Mouse (Mus musculus) C2C12 (cell line): ENCODE data around the gene Mcm8. TPM values are rescaled to one million over a fixed set of nuclear protein-coding genes. Genes with fewer than 3 reads are reported as not detected.
A peak's percentile ranks its signal among the peaks of the same experiment; 100 is the strongest.

Experiments used
- H3K27me3 ChIP-seq: one replicate; pipeline ENCODE4 v1.6.1; 2011; ENCODE audit not compliant: control insufficient read depth, insufficient read depth, insufficient read length
- H3K36me3 ChIP-seq: one replicate; pipeline ENCODE4 v1.6.1; 2011; ENCODE audit not compliant: control insufficient read depth, insufficient read depth
- H3K4me3 ChIP-seq: one replicate; pipeline ENCODE4 v1.5.1; 2011; ENCODE audit warnings: mild to moderate bottlenecking, control low read depth; ENCODE audit not compliant: poor library complexity, insufficient read depth, severe bottlenecking
- H3K79me2 ChIP-seq: one replicate; pipeline ENCODE4 v1.6.1; 2011; ENCODE audit not compliant: control insufficient read depth, insufficient read depth
- H3K79me3 ChIP-seq: one replicate; pipeline ENCODE4 v1.6.1; 2011; ENCODE audit warnings: low read depth, control low read depth
- H3ac ChIP-seq: one replicate; pipeline ENCODE3; 2011; ENCODE audit warnings: low read depth; ENCODE audit not compliant: control insufficient read depth, insufficient read length
- CEBPB ChIP-seq: IDR thresholded peaks from one replicate; pipeline ENCODE4 v1.6.1; 2011; ENCODE audit warnings: low read depth, mild to moderate bottlenecking, control low read depth, moderate library complexity
- CTCF ChIP-seq: IDR thresholded peaks from one replicate; pipeline ENCODE4 v1.5.1; 2011; ENCODE audit not compliant: control insufficient read depth, insufficient read depth, insufficient read length
- FOSL1 ChIP-seq: IDR thresholded peaks from one replicate; pipeline ENCODE4 v1.8.0; 2011; ENCODE audit warnings: mild to moderate bottlenecking, low read length; ENCODE audit not compliant: poor library complexity, insufficient read depth, severe bottlenecking
- MAX ChIP-seq: IDR thresholded peaks from one replicate; pipeline ENCODE4 v1.6.1; 2011; ENCODE audit warnings: mild to moderate bottlenecking, control low read depth
- MYOD1 ChIP-seq: IDR thresholded peaks from one replicate; pipeline ENCODE4 v1.6.1; 2011; ENCODE audit warnings: low read depth; ENCODE audit not compliant: control insufficient read depth, insufficient read length
- MYOG ChIP-seq: IDR thresholded peaks from one replicate; pipeline ENCODE4 v1.6.1; 2011; ENCODE audit not compliant: control insufficient read depth, insufficient read length; ENCODE audit errors: extremely low read depth
- USF1 ChIP-seq: IDR thresholded peaks from one replicate; pipeline ENCODE4 v1.6.1; 2011; ENCODE audit warnings: low read depth, mild to moderate bottlenecking, control low read depth, moderate library complexity
- long read RNA-seq, 2 experiments: library from polyadenylated mRNA; unstranded; transcript quantifications; one replicate each; pipeline ENCODE4 v2.0.0; 2019 to 2020
- polyA plus RNA-seq: library from polyadenylated mRNA; unstranded; fragments of >200 nt; fragmentation: generic; extraction: Trizol; gene quantifications from one replicate; pipeline ENCODE4 v1.2.1, GENCODE M21; 2012; ENCODE audit warnings: missing spikeins

Gene Mcm8
- polyA plus RNA-seq = 2.8 TPM
- long read RNA-seq, experiment 1, partial matches to known transcripts = 0 of 3 reads
- long read RNA-seq, experiment 1, other reads (novel, unspliced or antisense) = 1 of 3 reads
- long read RNA-seq, experiment 2, transcript Mcm8-201 (19 exons, 3,179 nt) = major isoform, 39 of 53 reads
- long read RNA-seq, experiment 2, partial matches to known transcripts = 2 of 53 reads
- long read RNA-seq, experiment 2, other reads (novel, unspliced or antisense) = 12 of 53 reads

- H3K79me3 ChIP-seq = peaks cover 20% of the 10 kb centered on the region
- peaks cover 47% of the 10 kb centered on the region for H3K79me2 ChIP-seq
- no peaks in the 10 kb centered on the region for H3K27me3 ChIP-seq
- peak within 1 kb of the TSS; percentile 98 for H3K4me3 ChIP-seq
- peaks cover 42% of the 10 kb centered on the region for H3K36me3 ChIP-seq
- TF ChIP-seq USF1 = peak; percentile 83
- no peak for TF ChIP-seq CEBPB
- peak; percentile 96 for TF ChIP-seq MAX
- peak within 1 kb of the TSS; percentile 97 for H3ac ChIP-seq
These were observed at the start of gene Mcm8, which contains the start of gene Trmt6 for GRCm38 (mm10) chr2:132815608-132816314. Gene Mcm8, plus strand, starts transcription at chr2:132816141. Gene Trmt6, minus strand, starts transcription at chr2:132816055.

- Histone ChIP-seq H3K79me3 (no peaks in the 10 kb centered on the region), H3ac (no peak overlapping the region), H3K27me3 (no peaks in the 10 kb centered on the region), H3K36me3 (no peaks in the 10 kb centered on the region), H3K79me2 (no peaks in the 10 kb centered on the region), H3K4me3 (no peak overlapping the region)
- TF ChIP-seq CTCF (no peak), USF1 (no peak), MYOD1 (no peak), CEBPB (no peak), MYOG (no peak), MAX (no peak), FOSL1 (no peak)
These were observed 45.1 kb upstream of the Mcm8 start for GRCm38 (mm10) chr2:132770822-132771221.

- no peak for TF ChIP-seq MYOD1
- no peak for TF ChIP-seq CTCF
- no peak for TF ChIP-seq MYOG
- TF ChIP-seq CEBPB = no peak
- TF ChIP-seq FOSL1 = no peak
- no peak for TF ChIP-seq MAX
- TF ChIP-seq USF1 = no peak
- Histone ChIP-seq H3K27me3 (peaks cover 6% of the 10 kb centered on the region), H3K36me3 (no peaks in the 10 kb centered on the region), H3K79me3 (no peaks in the 10 kb centered on the region), H3ac (no peak within 1 kb of the TSS), H3K4me3 (no peak within 1 kb of the TSS), H3K79me2 (no peaks in the 10 kb centered on the region)
These were observed 35.0 kb upstream of the Mcm8 start, which contains the start of gene Chgb for GRCm38 (mm10) chr2:132780978-132781377. Gene Chgb, plus strand, starts transcription at chr2:132781278.

- TF ChIP-seq USF1 (no peak), MAX (peak; percentile 88), CTCF (no peak), MYOD1 (no peak)
- no peaks in the 10 kb centered on the region for H3K36me3 ChIP-seq
- peaks cover 6% of the 10 kb centered on the region for H3K27me3 ChIP-seq
- no peaks in the 10 kb centered on the region for H3K79me3 ChIP-seq
- no peaks in the 10 kb centered on the region for H3K79me2 ChIP-seq
- no peak overlapping the region for H3K4me3 ChIP-seq
- H3ac ChIP-seq = no peak overlapping the region
These were observed 34.4 kb upstream of the Mcm8 start for GRCm38 (mm10) chr2:132781439-132782068.

- Histone ChIP-seq H3ac (no peak overlapping the region), H3K79me3 (no peaks in the 10 kb centered on the region), H3K27me3 (peaks cover 6% of the 10 kb centered on the region), H3K4me3 (no peak overlapping the region), H3K79me2 (no peaks in the 10 kb centered on the region), H3K36me3 (no peaks in the 10 kb centered on the region)
- TF ChIP-seq MAX = no peak
- no peak for TF ChIP-seq MYOG
- no peak for TF ChIP-seq USF1
- no peak for TF ChIP-seq MYOD1
- TF ChIP-seq CTCF = no peak
- TF ChIP-seq CEBPB = no peak
- no peak for TF ChIP-seq FOSL1
These were observed 31.9 kb upstream of the Mcm8 start for GRCm38 (mm10) chr2:132784039-132784438.
